Mouse (Mus musculus) kidney, adult 2 months (tissue): ENCODE data around the gene Nid2.

Experiments used
- CTCF ChIP-seq: fragments of 200-500 bp; conservative IDR thresholded peaks from 2 replicates; pipeline ENCODE4 v1.5.1; 2011; ENCODE audit warnings: low read depth, mild to moderate bottlenecking, control low read depth, low read length, moderate library complexity, mixed read lengths; ENCODE audit not compliant: insufficient read depth, insufficient read length
- POLR2A ChIP-seq: fragments of 200-500 bp; IDR thresholded peaks from one replicate; pipeline ENCODE4 v1.6.1; 2011; ENCODE audit warnings: low read depth, low read length, control low read depth

- TF ChIP-seq CTCF: no peak
- TF ChIP-seq POLR2A: no peak
Observed at GRCm38 (mm10) chr14:19796541-19797304, 45.7 kb downstream of the Nid2 start.
